Mouse (Mus musculus) activated CD4-positive, CD25-positive, alpha-beta regulatory T cell, adult 4 months (primary cell): ENCODE results near the gene Mboat7. TPM values are rescaled to one million over a fixed set of nuclear protein-coding genes. Genes with fewer than 3 reads are reported as not detected.

Source experiments
- ATAC-seq: one replicate; pipeline ENCODE4 v1.8.0; 2017
- polyA plus RNA-seq, 2 experiments: library from polyadenylated mRNA; unstranded; fragments of 100-300 nt; shearing (Covaris generic); gene quantifications; one replicate each; pipeline ENCODE4 v1.2.1; 2017

Mboat7 gene
- polyA plus RNA-seq, 2 experiments from 2014 or later = 13.8 to 27.6 TPM

DNA sequence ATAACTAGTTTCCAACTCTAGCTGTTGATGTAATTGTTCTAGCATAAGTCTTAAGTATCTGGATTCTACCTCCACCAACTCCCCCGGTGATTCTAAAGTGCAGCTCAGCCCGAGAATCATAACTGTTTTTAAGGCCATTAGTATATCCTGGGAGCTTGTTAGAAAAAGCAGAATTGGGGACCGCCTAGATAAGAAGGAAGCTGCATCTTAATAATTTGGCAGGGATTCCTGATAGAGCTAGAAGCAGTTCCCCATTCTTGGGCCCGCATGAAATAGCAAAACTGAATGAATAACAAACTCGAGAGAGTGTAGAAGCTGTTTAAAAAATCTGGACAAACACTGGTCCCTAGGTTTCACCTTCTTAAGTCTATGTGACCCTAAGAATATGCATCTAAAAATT lies 49.9 kb downstream of the Mboat7 start:
- no peak for ATAC-seq

- no peak for ATAC-seq
Measured at GRCm38 (mm10) chr7:3630478-3630815, 62.9 kb downstream of the Mboat7 start.

DNA sequence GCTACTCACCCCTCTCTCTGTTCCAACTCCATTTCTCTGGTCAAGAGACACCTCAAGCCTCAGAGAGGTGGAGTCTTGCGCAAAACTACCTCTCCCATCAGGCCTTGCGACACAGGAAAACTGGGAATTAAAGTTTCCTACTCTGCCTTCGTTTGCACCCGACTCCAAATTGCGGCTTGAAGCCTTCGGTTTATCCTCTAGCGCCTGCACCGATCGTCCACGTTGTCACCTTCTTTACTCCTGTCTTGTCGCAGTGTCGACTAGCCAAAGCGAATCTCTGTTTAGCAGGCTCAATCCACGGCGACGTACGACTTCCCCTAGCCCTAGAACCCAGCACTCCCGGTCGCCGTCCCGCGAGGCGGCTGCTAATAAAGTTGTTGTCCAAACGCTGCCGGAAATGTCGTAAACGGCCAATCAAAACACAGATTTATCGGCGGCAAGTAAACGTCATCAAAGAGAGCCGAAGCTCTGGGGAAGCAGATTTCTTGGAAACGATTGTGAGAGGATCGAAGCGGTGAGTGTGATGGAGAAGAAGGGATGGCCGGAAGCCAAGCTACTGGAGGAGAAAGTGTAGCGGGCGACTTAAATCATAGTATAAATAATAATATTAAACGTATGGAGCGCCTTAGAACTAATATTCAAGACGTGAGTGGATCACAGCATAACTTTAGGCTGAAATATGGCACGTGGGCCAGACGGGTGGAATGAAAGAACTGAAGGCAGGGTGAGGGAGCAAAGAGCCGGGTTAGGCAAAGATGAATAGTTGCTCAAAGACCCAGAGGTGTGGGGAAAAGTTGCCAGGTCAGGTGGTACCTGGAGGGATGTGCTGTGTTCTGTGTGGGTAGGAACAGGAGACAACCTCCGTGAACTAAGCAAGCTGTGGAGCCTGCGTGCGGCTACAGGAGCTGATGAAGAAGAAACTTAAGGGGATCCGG lies 63.5 kb downstream of the Mboat7 start, which contains the start of the genes Tfpt and Prpf31:
Tfpt (minus strand) TSS at position 387 of the 935 bp plus-strand sequence.
Prpf31 (plus strand) TSS at position 443 of the 935 bp plus-strand sequence.
- ATAC-seq = peak; percentile 76

- no peak for ATAC-seq
Measured at GRCm38 (mm10) chr7:3629030-3629429, 64.3 kb downstream of the Mboat7 start.

Other genes starting within 250 kb of the Mboat7 start
- gene Tarm1, start 190.9 kb downstream of the Mboat7 start, polyA plus RNA-seq = under 1 TPM in 1 of 2 experiments, not detected in 1; 0.33 TPM
- gene Oscar, start 77.4 kb downstream of the Mboat7 start, polyA plus RNA-seq = not detected
- gene Ndufa3, start 76.2 kb downstream of the Mboat7 start, polyA plus RNA-seq = 100 to 1,000 TPM; 684 to 742 TPM
- 10 to 100 TPM; 16.9 to 21.4 TPM for gene Tfpt, start 63.6 kb downstream of the Mboat7 start, polyA plus RNA-seq
- 10 to 100 TPM; 78.4 to 96.2 TPM for gene Prpf31, start 63.5 kb downstream of the Mboat7 start, polyA plus RNA-seq
- gene Cnot3, start 48.3 kb downstream of the Mboat7 start, polyA plus RNA-seq = 10 to 100 TPM; 36.6 to 42.0 TPM
- 1 to 10 TPM; 6.6 to 8.6 TPM for gene Leng1, start 27.7 kb downstream of the Mboat7 start, polyA plus RNA-seq
- gene Tmc4, start 16.0 kb downstream of the Mboat7 start, polyA plus RNA-seq = 1 to 10 TPM; 4.1 to 9.2 TPM
- gene Tsen34, start 660 bp downstream of the Mboat7 start, polyA plus RNA-seq = 10 to 100 TPM in 1 of 2 experiments, 1 to 10 TPM in 1; 7.5 to 10.4 TPM
- gene Rps9, start 10.5 kb upstream of the Mboat7 start, polyA plus RNA-seq = 1,000 to 10,000 TPM; 4,746 to 5,361 TPM
- gene Pirb, start 26.9 kb upstream of the Mboat7 start, polyA plus RNA-seq = under 1 TPM in 1 of 2 experiments, not detected in 1; 0.61 TPM
- gene Gm15448, start 132.2 kb upstream of the Mboat7 start, polyA plus RNA-seq = not detected
- under 1 TPM in 1 of 2 experiments, not detected in 1; 0.15 TPM for gene Pira2, start 151.5 kb upstream of the Mboat7 start, polyA plus RNA-seq
- gene Gm14548, start 204.6 kb upstream of the Mboat7 start, polyA plus RNA-seq = not detected
- not detected for gene Lilra6, start 222.0 kb upstream of the Mboat7 start, polyA plus RNA-seq